Mouse (Mus musculus): ENCODE data around the gene Stard3. TPM values are rescaled to one million over a fixed set of nuclear protein-coding genes. Genes with fewer than 3 reads are reported as not detected.

Gene Stard3
- total RNA-seq, 4 experiments from 2014 or later: 35.5 to 41.0 (median 36.5) TPM

DNA sequence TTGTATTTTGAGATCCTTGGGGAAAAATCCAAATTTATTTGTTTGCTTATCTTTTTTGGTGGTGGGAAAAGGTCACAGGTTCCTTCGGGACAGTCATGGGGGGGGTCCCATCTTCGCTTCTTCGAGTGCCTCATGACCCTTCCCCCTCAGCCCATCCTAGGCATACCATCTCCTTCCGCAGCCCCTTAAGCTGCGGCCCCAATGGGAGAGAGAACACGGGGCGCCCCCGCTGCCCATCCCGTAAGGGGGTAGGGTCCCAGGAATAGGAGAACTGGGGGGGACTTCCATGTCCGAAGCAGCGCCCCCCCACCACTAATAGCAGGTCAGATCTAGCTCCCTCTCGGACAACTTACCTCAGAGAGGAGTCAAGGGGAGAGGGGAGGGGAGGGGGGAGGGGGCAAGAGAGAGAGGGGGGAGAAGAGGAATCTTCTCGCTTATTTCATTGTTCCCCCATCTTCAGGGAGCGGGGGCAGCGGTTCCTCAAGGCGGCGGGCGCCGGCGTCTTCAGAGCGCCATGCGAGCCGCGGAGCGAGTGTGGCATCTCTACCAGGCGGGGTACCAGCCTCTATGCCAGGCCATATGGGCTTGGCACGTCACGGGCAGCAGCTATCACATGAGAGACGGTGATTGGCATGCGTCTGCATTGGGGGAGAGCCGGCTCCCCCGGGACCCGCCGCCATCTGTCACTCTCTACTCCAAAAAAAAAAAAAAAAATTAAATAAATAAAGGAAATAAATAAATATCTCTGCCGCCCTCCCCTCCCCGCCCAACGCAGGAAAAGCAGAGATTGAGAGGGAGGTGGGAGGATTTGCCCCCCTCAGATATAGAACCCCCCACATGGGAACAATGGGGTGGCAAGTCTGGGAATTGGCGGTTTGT, 28.8 kb upstream of the Stard3 start, which contains the start of gene Neurod2:
Gene Neurod2 (minus strand): TSS at position 568 of the 879 bp plus-strand sequence.
- DNase-seq (ENCODE audit: low spot score in 2 of 2): peak; percentile 83 to 87

DNA sequence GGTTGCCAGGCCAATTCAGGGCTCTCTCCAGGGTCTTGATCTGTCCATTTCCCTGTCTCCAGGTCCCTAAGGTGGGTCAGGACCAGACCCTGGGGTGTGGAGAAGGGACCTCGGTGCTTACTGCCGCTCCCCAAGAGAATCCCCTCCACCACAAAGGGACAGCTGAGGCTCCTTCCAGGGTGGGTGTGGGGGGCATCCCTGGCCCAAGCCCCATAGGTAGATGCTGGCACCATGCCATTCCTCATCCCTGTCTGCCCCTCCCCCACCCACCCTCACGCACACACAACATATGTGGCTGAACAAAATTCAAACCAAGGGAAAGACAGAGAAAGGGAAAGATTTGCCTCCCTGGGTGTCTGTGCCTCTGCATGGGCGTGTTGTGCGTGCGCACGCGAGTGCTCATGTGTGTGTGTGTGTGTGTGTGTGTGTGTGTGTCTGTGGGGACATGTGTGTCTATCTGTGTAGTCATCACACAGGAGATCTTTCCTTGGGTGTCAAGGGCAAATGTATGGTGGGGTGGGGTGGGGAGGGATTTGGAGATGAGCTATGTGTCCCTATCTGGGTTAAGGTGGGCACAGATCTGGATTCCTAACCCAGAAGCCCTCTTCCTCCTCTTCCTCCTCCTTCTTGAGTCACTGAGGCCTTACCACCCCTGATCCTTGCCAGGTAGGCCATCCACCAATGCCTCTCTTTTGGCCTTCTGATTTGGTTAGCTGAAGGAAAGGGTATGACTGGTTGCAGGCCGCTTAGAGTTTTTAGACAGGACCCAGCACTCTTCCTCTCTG, 28.0 kb upstream of the Stard3 start:
- peak in 1 of 2 experiments; percentile 29 for DNase-seq (ENCODE audit: low spot score in 2 of 2)

DNA sequence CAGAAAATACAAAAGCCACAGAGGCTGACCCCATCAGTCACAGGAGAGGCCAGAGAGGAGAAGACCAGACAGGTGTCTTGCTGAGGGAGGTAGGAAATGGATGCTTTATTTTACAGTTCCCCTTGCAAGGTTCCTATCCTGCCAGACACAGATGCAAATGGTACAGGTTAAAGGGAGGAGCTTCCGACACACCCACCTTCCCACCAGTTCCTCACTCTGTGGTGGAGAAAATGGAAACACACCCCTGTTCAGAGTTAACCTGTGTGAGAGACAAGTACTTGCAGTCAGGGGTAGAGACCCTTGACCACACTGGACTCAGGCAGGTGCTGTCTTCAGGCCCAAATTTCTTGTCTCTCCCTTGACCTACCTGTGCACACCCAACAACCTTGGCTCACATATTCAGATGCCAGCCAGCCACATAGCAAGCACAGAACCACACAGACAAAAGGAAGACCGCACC, 27.4 kb upstream of the Stard3 start:
- peak in 1 of 2 experiments; percentile 5 for DNase-seq (ENCODE audit: low spot score in 2 of 2)

DNA sequence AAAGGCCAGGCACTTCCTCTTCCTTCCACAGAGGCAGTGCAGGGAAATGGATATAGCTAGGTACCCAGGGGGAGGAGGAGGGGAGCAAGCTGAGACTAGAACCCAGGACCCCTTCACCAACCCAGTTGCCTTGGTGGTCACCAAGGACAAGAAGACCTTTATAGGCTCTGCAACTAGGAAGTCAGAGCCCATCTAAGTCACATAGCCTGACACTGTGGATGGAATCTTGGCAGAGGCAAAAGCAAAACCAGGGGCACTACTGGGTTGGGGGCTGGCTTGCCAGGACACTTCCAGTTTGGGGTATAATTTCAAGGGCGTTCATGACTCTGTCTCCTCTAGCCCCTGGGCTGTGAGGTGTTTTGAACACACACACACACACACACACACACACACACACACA, 26.8 kb upstream of the Stard3 start:
- DNase-seq (ENCODE audit: low spot score in 2 of 2): no peak

DNA sequence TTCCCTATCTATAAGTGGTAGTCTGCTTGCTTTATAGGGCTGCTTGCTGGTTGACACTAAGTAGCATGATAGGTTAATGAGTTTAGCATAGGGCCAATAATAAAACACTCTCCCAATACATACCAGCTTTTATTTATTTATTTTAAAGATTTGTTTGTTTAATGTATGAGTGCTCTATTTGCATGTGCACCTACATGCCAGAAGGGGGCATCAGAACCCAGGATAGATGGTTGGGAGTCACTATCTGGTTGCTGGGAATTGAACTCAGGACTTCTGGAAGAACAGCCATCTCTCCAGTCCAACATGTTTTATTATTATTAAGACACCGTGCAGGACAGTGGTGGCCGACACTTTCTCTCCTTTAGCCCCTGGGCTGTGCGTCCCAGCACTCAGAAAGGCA, 26.0 kb upstream of the Stard3 start:
- no peak for DNase-seq (ENCODE audit: low spot score in 2 of 2)

DNA sequence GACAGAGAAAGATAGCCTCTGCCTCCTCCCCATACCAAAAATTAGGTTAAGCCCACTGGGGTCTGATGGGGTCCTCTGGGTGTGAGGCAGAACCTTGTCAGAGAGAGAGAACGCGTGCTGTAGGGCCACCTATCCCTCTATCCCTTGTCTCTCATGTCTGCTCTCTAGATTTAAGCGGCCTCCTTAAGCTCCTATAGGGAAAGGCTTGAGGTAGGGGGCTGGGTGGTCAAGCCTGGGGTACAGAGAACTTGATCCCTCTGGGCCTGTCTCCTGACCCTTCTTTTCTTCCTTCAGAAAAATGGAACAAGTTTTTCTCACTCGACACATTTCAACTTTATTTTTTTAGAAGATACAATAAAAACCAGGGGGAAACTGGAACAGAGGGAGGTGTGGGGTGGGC, 25.3 kb upstream of the Stard3 start:
- DNase-seq (ENCODE audit: low spot score in 2 of 2): no peak

DNA sequence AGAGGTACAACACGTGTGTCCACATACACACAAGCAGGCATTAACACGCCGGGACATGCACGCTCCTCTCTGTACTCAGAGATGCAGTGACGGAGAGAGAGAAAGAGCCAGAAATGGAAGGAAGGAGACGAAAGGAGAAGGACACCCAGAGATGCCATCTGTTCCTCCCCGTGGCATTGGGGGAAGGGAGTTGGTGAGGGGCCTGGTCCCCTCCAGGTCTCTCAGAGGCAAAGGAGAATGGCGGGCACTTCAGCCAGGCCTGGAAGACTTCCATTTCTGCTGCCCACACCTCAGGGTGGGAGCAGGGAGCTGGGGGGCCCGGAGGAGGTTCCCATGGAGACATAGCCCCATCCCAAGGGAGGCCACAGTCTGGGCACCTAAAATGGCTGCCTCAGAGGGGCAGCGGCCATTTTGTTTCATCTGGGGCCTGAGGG, 24.9 kb upstream of the Stard3 start:
- DNase-seq (ENCODE audit: low spot score in 2 of 2): no peak

DNA sequence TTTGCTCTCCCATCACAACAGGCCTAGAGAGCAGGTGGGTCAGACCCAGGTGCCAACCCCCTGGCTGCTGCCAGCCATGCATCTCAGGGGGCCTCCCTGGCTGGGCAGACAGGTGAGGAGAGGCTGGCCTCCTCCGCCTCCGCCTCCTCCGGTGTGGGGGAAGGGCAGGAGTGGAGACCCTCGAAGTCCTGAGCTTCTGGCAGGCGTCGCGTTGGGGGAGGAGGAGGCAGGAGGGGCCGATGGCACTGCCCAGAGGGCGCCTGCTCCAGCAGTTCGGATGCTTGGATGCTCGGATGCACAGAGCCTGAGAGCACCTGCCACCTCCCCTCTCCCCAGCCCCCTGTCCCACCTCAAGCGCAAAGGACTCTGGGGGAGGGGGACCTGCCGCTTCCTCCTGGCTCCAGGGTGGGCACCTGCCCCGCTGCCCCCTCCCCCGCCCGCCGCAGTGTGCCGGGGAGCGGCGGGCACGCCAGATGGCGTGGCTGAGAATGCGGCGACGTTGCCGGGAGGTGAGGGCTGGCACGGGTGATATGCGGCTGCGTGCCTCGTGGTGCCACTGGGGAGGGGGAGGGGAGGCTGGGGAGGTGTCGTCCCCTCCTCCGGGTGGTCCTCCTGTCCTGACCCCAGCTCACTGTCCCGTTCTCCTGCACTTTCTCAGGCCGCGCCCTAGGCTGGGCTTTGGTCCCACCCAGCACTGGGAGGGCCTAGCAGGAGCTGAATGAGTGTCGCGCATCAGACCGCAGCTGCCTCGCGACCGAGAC, 24.0 kb upstream of the Stard3 start:
- DNase-seq (ENCODE audit: low spot score in 2 of 2): no peak

DNA sequence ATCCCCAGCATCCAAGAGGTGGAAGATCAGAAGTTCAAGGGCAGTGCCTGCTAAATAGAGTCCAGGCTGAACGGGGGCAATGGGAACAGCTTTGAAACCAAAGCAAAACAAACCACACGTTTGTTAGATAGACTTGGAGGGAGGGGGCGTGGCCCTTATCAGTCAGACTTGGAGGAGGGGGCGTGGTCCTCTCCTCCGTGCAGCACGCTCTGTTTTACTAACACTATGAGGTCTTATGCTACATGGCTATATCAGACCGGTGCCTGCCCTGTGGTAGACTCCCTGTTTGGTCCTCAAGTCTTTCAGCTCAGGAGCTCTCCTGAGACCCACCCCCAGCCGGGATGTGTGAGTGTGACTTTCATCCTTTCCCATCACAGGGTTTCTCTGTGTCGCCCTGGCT, 22.9 kb upstream of the Stard3 start:
- no peak for DNase-seq (ENCODE audit: low spot score in 2 of 2)

DNA sequence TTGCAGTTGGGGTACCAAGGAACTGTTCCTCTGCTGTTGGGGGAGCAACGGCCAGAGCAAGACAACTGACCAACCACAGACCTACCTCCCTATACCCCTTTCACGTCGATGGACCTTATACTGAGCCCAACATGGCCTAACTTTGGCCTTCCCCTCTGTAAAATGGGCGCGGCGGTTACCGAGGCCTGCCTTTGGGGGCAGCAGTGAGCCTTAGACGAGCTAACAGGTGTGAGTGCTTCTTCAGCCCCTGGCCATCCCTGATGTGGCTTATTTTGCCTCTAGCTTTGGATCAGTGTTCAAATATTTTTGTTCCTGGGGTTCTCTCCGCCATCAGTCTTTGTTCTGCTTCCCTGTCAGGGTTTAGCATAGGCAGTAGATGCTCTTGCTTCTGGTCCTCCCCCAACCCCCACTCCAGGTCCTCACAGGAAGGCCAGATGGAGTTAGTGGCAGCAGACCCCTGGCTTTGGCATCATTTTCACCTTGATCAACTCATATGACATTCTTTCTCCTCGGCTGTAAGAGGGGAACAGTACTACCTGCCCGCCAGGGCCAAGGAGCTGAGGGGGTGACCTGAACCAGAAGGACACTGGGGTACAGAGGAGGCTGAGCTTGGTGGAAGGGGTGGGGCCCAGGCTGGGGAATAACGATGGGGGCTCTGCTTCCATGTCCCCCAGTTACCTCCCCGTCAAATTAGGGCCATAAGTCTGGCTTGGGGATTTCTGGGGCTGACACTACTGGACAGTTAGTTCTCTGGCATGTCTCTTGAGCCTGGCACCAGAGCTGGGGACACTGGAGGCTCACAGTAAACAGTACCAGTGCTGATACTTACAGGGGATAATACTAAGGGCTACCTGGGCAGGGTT, 21.7 kb upstream of the Stard3 start:
- DNase-seq (ENCODE audit: low spot score in 2 of 2): no peak

DNA sequence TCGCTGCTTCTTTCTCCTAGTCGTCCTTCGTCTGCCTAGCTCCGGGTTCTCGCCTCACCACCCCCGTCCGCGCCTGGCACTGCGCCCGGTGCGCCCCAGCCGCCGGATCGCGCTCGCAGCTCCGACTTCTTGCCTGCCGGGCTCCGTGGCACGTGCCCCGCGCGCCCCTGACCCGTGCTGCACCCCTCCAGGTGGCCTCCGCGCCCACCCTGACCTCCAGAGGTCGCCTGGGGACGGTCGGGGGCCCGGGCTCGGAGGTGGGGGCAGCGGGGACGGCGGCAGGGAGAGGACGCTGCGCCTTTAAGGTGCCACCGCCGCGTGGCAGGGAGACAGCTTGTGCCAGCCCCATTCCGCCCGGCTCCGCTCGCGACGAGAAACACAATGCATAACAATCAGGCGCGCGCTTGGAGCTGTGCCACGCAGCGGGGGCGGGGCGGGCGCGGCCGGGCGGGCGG, 19.6 kb upstream of the Stard3 start:
- DNase-seq (ENCODE audit: low spot score in 2 of 2): peak in 1 of 2 experiments; percentile 66

DNA sequence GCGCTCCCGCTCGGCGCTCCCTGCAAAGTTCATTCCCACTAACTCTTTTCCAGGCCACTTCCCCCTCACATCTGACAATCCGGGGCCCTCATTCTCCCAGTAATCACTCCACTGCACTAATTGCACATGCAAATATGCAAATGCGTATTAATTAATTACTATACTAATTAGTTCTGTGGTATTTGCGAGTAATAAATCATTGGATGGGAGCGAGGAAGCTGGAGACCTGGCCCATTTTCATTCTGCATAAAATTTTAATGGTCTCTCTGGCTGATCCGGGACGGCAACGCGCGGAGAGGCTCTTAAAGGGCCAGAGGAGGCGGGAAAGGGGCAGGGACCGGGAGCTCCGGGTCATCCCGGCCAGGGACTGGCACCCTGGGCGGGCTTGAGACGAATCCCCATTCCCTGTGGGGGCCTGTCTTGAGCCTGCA, 19.1 kb upstream of the Stard3 start:
- no peak for DNase-seq (ENCODE audit: low spot score in 2 of 2)

DNA sequence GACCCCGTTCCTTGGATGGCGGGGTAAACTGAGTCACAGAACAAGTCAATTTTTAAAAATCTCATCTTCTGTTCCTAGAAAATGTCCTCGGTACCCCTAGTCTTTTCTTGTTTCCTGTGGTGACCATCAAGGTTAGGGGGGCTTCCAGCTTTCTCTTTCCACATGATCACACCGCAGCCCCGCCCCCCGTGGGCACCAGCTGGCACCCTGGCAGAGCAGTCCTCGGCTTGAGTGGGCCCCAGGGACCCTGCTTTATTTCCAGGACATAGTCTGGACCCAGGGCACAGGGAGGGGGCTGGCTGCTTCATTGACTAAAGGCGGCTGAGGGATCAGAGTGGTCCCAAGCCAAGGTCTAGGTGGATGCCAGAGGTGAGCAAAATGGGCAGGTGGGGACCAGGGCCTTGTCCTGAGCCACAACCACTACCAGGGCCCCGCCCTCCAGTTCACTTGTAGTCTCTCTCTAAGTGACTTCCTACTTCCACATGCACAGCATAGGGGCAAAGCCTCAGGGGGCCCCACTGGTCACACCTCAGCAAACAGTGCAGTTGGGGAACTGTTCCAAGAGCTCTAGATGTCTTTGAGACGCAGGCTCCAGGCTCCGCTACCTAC, 18.4 kb upstream of the Stard3 start:
- DNase-seq (ENCODE audit: low spot score in 2 of 2): no peak

DNA sequence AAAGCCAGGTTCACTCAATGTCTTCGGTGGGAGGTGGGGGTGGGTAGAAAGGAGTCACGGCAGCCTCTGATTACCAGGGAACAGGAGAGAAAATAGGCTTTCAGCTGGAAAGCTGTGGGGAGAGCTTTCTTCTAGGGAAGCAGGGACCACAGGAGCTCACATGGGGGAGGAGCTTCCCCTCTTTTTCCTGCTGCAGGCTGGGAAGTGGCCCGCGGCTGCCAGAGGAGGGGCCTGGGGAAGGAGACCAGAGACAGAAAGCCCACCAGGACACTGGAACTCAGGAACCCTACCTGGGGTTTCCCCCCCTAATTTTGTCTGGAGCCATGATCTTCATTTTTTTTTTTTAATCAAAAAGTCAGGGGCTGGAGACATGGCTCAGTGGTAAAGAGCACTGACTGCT, 17.6 kb upstream of the Stard3 start:
- no peak for DNase-seq (ENCODE audit: low spot score in 2 of 2)

DNA sequence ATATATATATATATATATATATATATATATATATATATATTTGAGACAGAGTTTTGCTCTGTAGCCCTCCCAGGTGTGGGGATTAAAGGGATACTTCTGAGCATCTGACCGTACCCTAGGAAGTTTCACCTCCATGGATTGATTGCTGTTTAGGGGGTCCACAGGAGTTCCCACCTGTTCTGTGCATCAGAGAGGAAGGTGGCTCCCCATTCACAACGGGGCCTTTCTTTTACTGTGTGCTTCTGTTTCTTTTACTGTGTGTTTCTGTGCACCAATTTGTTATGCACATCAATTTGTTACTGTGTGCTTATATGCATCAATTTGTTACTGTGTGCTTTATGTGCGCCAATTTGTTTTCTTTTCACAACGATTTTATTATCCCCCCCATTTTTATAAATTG, 17.0 kb upstream of the Stard3 start:
- DNase-seq (ENCODE audit: low spot score in 2 of 2): no peak

DNA sequence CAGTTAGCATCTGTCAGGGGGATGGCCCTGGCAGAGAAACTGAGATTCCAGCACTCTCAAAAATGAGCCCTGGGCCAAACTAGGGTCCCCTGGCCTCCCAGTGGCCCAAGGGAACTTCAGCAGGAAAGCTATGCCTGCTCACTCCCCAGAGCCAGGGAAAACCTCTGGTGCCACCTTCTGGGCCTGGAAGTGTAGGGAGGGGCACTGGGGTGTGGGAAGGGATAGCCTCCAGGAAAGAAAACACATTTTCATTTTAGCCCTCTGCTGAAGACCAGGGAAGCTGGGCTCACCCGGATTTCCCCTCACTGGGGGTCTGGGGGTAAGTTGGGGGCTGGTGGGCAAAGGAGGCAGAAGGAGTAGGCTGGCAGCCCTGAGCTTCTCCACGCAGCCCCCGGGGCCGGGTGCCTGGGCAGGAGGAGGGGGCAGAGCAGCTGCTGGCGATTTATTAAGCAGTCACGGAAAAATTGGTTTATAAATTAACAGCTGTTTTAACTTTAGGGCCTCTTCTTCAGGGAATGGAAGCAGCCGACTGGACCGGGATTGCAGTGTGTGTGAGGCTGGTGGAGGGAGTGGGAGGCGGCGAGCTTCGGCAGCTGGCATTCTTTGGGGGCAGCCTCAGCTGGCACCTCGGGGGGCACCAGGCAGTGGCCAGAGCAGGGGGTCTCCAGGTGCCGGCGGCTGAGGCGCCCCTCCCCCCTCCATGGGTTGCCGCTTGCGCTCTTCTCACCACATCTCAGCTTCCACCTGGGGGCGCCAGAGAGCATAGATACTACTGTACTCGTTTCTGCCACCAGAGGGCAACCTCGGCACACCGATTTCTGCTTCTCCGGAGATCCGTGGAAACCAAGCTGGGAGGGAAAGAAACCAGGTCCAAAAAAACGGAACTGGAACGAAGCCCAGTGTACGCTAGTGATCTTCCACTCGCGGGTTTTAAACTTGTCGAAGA, 15.9 kb upstream of the Stard3 start:
- DNase-seq (ENCODE audit: low spot score in 2 of 2): peak; percentile 89 to 99

DNA sequence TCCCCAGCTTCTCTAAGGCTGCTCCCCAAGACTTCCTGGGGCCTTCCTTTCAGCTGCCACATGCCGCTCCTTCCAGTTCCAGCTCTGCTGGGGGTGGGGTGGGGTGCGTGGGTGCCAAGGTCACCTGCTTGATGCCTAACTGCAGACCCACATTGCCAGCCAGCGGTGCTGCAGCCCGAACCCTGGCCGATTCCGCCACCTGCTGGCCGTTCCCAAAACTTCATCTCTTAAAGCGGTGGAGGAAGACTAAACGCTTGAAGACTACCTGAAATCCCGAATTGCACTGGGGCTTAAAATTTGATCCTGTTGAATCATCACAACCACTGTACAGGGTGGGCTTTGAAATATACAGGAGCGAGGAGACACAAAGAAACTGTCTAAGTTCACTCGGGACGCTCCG, 12.9 kb upstream of the Stard3 start:
- DNase-seq (ENCODE audit: low spot score in 2 of 2): peak; percentile 73 to 83

DNA sequence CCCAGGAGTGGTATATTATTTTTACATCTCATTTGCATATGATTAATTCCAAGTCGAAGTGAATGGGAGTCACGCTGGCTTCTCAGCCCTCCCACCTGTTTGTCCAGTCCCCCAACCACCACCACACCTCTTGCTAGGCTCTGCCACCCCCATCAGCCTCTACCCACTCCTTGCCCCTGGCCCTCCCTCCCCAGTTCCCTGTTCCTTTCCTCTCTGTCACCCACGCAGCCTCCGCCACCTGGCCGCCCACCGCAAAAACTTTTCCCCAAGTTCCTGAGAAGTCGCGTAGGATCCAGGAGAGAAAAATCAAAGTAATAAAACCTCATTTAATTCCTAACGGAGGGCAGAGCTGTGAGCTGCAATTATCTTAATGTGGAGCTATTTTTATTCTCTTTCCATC, 12.0 kb upstream of the Stard3 start:
- no peak for DNase-seq (ENCODE audit: low spot score in 2 of 2)

Data from layer of hippocampus, adult 8-10 months (tissue).